7 mouse cellular contexts compared by ENCODE assay signal in genomic region chr1:162359270-162359669, GRCm38 (mm10).
DNase-seq lines count a peak whose midpoint lies in the region; ATAC-seq and TF ChIP-seq lines count a peak whose summit lies in the region.

No protein-coding gene starts in this region.

- H3K27me3 ChIP-seq in forebrain, postnatal 0 days (ENCODE audit: insufficient read depth, low read length), result no peaks in the 10 kb centered on the region
- H3K27me3 ChIP-seq in limb, embryonic 10.5 days (ENCODE audit: low read depth, poor library complexity, severe bottlenecking), result no peaks in the 10 kb centered on the region
- no peaks in the 10 kb centered on the region for H3K27me3 ChIP-seq in midbrain, embryonic 16.5 days (ENCODE audit: control insufficient read depth, insufficient read depth, low read depth, low read length)

- H3K36me3 ChIP-seq in forebrain, postnatal 0 days (ENCODE audit: insufficient read depth), result no peaks in the 10 kb centered on the region
- H3K36me3 ChIP-seq in limb, embryonic 10.5 days, result no peaks in the 10 kb centered on the region
- H3K36me3 ChIP-seq in midbrain, embryonic 16.5 days (ENCODE audit: control insufficient read depth, insufficient read depth, low read length), result no peaks in the 10 kb centered on the region

- no peak overlapping the region for H3K4me2 ChIP-seq in forebrain, postnatal 0 days (ENCODE audit: low read depth)
- no peak overlapping the region for H3K4me2 ChIP-seq in midbrain, embryonic 16.5 days (ENCODE audit: low read length)

- TF ChIP-seq CTCF in forebrain, postnatal 0 days (IDR thresholded peaks at IDR 0.05; ENCODE audit: low read depth), result peak; percentile 85

- no peak overlapping the region for H3K9ac ChIP-seq in forebrain, postnatal 0 days
- no peak overlapping the region for H3K9ac ChIP-seq in midbrain, embryonic 16.5 days (ENCODE audit: low read depth, low read length)

- H3K4me3 ChIP-seq in forebrain, postnatal 0 days (ENCODE audit: low read depth, low read length), result no peak overlapping the region
- H3K4me3 ChIP-seq in limb, embryonic 10.5 days, result no peak overlapping the region
- no peak overlapping the region for H3K4me3 ChIP-seq in midbrain, embryonic 16.5 days (ENCODE audit: low read depth, low read length)

- no peaks in the 10 kb centered on the region for H3K9me3 ChIP-seq in forebrain, postnatal 0 days (ENCODE audit: low read length)
- H3K9me3 ChIP-seq in limb, embryonic 10.5 days (replicated peaks), result no peaks in the 10 kb centered on the region
- no peaks in the 10 kb centered on the region for H3K9me3 ChIP-seq in midbrain, embryonic 16.5 days (replicated peaks; ENCODE audit: control insufficient read depth, low read length, poor library complexity, severe bottlenecking)

- peak; percentile 32 to 36 for DNase-seq in adrenal gland, adult 18-20 months (ENCODE audit: low spot score in 2 of 2)
- peak; percentile 68 for DNase-seq in cerebellum, adult 8-10 months
- DNase-seq in forebrain, postnatal 0 days, result peak; percentile 73
- peak; percentile 76 for DNase-seq in kidney, adult 9 months
- peak; percentile 71 for DNase-seq in limb, embryonic 10.5 days (ENCODE audit: low spot score)
- DNase-seq in urinary bladder, postnatal 25 days (ENCODE audit: low spot score), result peak; percentile 16

- peaks cover 6% of the 10 kb centered on the region; the same call in 1 of the 2 replicates for H3K4me1 ChIP-seq in forebrain, postnatal 0 days (ENCODE audit: insufficient read depth)
- H3K4me1 ChIP-seq in limb, embryonic 10.5 days, result peaks cover 14% of the 10 kb centered on the region
- H3K4me1 ChIP-seq in midbrain, embryonic 16.5 days (ENCODE audit: control insufficient read depth, insufficient read depth, low read length), result peaks cover 20% of the 10 kb centered on the region

- 48% methylated on average over 8 of the region's 8 CpGs for WGBS in forebrain, postnatal 0 days
- 65% methylated on average over 8 of the region's 8 CpGs for WGBS in limb, embryonic 10.5 days
- 65% methylated on average over 8 of the region's 8 CpGs for WGBS in midbrain, embryonic 16.5 days

- peak; percentile 68 for ATAC-seq in forebrain, postnatal 0 days
- ATAC-seq in midbrain, embryonic 16.5 days, result peak; percentile 71

- H3K27ac ChIP-seq in forebrain, postnatal 0 days (ENCODE audit: low read depth, low read length), result no peak overlapping the region
- H3K27ac ChIP-seq in limb, embryonic 10.5 days, result peak overlapping the region; percentile 32; the same call in 1 of the 2 replicates
- no peak overlapping the region for H3K27ac ChIP-seq in midbrain, embryonic 16.5 days (ENCODE audit: low read length)

Comparison
In these comparisons a context has a peak if more than half of its experiments do, and no peak if none do; other contexts are left out.
1. DNase-seq: peak in every context shown above with its lines; median percentile 76 in kidney, adult 9 months; 73 in forebrain, postnatal 0 days; 71 in limb, embryonic 10.5 days; 68 in cerebellum, adult 8-10 months; 34 in adrenal gland, adult 18-20 months; 16 in urinary bladder, postnatal 25 days.